Mouse (Mus musculus): ENCODE measurements around the gene Mlh1.
A peak's percentile ranks its signal among the peaks of the same experiment; 100 is the strongest.

Mlh1 gene

GRCm38 (mm10) chr9:111271434-111272160 is at the start of gene Mlh1, which contains the start of gene Epm2aip1:
Mlh1 (minus strand) TSS chr9:111271791.
Epm2aip1 (plus strand) TSS chr9:111271929.
- peak; percentile 100 for DNase-seq (ENCODE audit: low spot score)

GRCm38 (mm10) chr9:111320912-111321311 is 49.3 kb upstream of the Mlh1 start:
- DNase-seq (ENCODE audit: low spot score): no peak

GRCm38 (mm10) chr9:111314219-111314618 is 42.6 kb upstream of the Mlh1 start:
- DNase-seq (ENCODE audit: low spot score): peak; percentile 10

- DNase-seq (ENCODE audit: low spot score): no peak
Measured at GRCm38 (mm10) chr9:111313793-111314192, 42.2 kb upstream of the Mlh1 start.

- no peak for DNase-seq (ENCODE audit: low spot score)
Measured at GRCm38 (mm10) chr9:111313299-111313698, 41.7 kb upstream of the Mlh1 start.

- DNase-seq (ENCODE audit: low spot score): no peak
Measured at GRCm38 (mm10) chr9:111312442-111313141, 41.0 kb upstream of the Mlh1 start.

GRCm38 (mm10) chr9:111311843-111312441 is 40.4 kb upstream of the Mlh1 start:
- no peak for DNase-seq (ENCODE audit: low spot score)

- DNase-seq (ENCODE audit: low spot score): no peak
Measured at GRCm38 (mm10) chr9:111311031-111311842, 39.6 kb upstream of the Mlh1 start, which contains the start of gene Trank1. Trank1 (plus strand) TSS chr9:111311739.

- no peak for DNase-seq (ENCODE audit: low spot score)
Measured at GRCm38 (mm10) chr9:111306142-111306541, 34.6 kb upstream of the Mlh1 start.

- DNase-seq (ENCODE audit: low spot score): no peak
Measured at GRCm38 (mm10) chr9:111304036-111304435, 32.4 kb upstream of the Mlh1 start.

- no peak for DNase-seq (ENCODE audit: low spot score)
Measured at GRCm38 (mm10) chr9:111302196-111302831, 30.7 kb upstream of the Mlh1 start.

- DNase-seq (ENCODE audit: low spot score): no peak
Measured at GRCm38 (mm10) chr9:111298606-111299005, 27.0 kb upstream of the Mlh1 start.

- no peak for DNase-seq (ENCODE audit: low spot score)
Measured at GRCm38 (mm10) chr9:111296433-111296832, 24.8 kb upstream of the Mlh1 start.

GRCm38 (mm10) chr9:111295323-111295722 is 23.7 kb upstream of the Mlh1 start:
- no peak for DNase-seq (ENCODE audit: low spot score)

- DNase-seq (ENCODE audit: low spot score): no peak
Measured at GRCm38 (mm10) chr9:111294911-111295310, 23.3 kb upstream of the Mlh1 start.

- DNase-seq (ENCODE audit: low spot score): no peak
Measured at GRCm38 (mm10) chr9:111293234-111293633, 21.6 kb upstream of the Mlh1 start.

- no peak for DNase-seq (ENCODE audit: low spot score)
Measured at GRCm38 (mm10) chr9:111290539-111291100, 19.0 kb upstream of the Mlh1 start.

- peak; percentile 89 for DNase-seq (ENCODE audit: low spot score)
Measured at GRCm38 (mm10) chr9:111289832-111290339, 18.3 kb upstream of the Mlh1 start.

- DNase-seq (ENCODE audit: low spot score): peak; percentile 79
Measured at GRCm38 (mm10) chr9:111289294-111289831, 17.8 kb upstream of the Mlh1 start.

- no peak for DNase-seq (ENCODE audit: low spot score)
Measured at GRCm38 (mm10) chr9:111287956-111288355, 16.4 kb upstream of the Mlh1 start.

GRCm38 (mm10) chr9:111286468-111286867 is 14.9 kb upstream of the Mlh1 start:
- DNase-seq (ENCODE audit: low spot score): no peak
